Mouse (Mus musculus): ENCODE measurements around the gene Cdkn1c. TPM values are rescaled to one million over a fixed set of nuclear protein-coding genes. Genes with fewer than 3 reads are reported as not detected.

Gene Cdkn1c
- polyA plus RNA-seq, 1 experiment from 2014 or later: 1,218 TPM

DNA sequence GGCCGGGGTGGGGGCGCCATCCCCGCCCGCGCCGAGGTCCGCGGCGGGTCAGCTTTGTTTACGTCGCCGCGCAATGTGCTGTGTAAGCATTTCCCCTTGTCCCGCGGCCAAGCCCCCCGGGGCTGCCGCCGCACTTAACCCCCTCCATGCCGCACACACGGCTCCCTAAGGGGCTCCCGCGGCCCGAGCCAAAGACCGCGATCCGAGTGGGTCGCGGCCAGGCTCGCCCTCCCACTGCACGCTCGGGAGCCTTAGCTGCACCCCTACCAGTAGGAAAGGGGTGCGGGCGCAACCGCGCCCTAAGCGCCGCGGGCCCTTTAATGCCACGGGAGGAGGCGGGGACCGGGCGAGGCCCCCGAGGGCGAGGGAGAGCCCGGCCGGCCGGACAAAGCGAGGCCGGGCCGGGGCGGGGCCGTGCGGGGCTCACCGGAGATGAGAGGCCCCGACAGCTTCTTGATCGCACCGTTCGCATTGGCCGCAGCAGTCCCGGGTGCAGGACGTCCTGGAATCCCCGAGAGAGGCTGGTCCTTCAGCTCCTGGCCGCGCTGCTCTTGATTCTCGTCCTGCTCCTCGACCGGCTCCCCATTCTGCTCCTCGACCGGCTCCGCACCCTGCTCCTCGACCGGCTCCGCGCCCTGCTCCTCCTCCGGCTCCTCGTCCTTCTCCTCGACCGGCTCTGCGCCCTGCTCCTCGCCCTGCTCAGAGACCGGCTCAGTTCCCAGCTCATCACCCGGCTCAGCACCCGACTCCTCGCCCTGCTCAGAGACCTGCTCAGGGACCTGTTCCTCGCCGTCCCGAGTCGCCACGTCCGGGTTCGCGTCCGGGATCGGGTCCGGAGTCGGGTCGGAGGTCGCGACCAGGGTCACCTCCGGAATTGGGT is 1.3 kb downstream of the Cdkn1c start:
- Histone ChIP-seq H3K9ac (peak overlapping the region; percentile 85), H3K9me3 (replicated peaks) (peaks cover 28% of the 10 kb centered on the region), H3K36me3 (no peaks in the 10 kb centered on the region), H3K27ac (ENCODE audit: poor library complexity, severe bottlenecking) (peak overlapping the region; percentile 77), H3K4me3 (peak overlapping the region; percentile 59), H3K4me2 (peak overlapping the region; percentile 73), H3K4me1 (replicated peaks) (peaks cover 29% of the 10 kb centered on the region), H3K27me3 (replicated peaks) (peaks cover 15% of the 10 kb centered on the region; the same call in 1 of the 2 replicates)
- no peak for ATAC-seq (ENCODE audit: insufficient number of reproducible peaks, low FRiP score)
- WGBS: 22% methylated on average over 100 of the region's 100 CpGs

DNA sequence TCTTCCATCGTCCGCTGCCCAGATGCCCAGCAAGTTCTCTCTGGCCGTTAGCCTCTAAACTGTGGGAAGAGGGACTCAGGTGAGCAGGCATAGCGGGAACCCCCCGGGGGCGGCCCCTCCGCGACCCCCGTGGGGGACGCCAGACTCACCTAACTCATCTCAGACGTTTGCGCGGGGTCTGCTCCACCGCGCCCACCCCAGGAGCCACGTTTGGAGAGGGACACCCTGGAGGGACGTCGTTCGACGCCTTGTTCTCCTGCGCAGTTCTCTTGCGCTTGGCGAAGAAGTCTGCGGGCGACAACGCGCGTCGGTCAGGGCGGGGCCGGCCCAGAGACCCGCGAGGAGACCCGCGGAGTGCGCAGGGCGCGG is 1.9 kb downstream of the Cdkn1c start:
- no peaks in the 10 kb centered on the region for H3K36me3 ChIP-seq
- peak overlapping the region; percentile 73 for H3K4me2 ChIP-seq
- ATAC-seq (ENCODE audit: insufficient number of reproducible peaks, low FRiP score): no peak
- whole genome bisulfite sequencing: 14% methylated on average over 38 of the region's 38 CpGs
- H3K9me3 ChIP-seq (replicated peaks): peaks cover 28% of the 10 kb centered on the region
- peak overlapping the region; percentile 85 for H3K9ac ChIP-seq
- peak overlapping the region; percentile 77 for H3K27ac ChIP-seq (ENCODE audit: poor library complexity, severe bottlenecking)
- H3K27me3 ChIP-seq (replicated peaks): peaks cover 15% of the 10 kb centered on the region; the same call in 1 of the 2 replicates
- H3K4me3 ChIP-seq: peak overlapping the region; percentile 59
- peaks cover 26% of the 10 kb centered on the region for H3K4me1 ChIP-seq (replicated peaks)

GRCm38 (mm10) chr7:143447130-143447529 is 13.7 kb downstream of the Cdkn1c start:
- Histone ChIP-seq H3K4me1 (replicated peaks) (peaks cover 17% of the 10 kb centered on the region), H3K27ac (ENCODE audit: poor library complexity, severe bottlenecking) (no peak overlapping the region), H3K9me3 (replicated peaks) (no peaks in the 10 kb centered on the region), H3K4me3 (no peak overlapping the region), H3K27me3 (replicated peaks) (peaks cover 54% of the 10 kb centered on the region), H3K4me2 (no peak overlapping the region), H3K9ac (no peak overlapping the region), H3K36me3 (no peaks in the 10 kb centered on the region)
- WGBS: 70% methylated on average over 2 of the region's 2 CpGs
- no peak for ATAC-seq (ENCODE audit: insufficient number of reproducible peaks, low FRiP score)

DNA sequence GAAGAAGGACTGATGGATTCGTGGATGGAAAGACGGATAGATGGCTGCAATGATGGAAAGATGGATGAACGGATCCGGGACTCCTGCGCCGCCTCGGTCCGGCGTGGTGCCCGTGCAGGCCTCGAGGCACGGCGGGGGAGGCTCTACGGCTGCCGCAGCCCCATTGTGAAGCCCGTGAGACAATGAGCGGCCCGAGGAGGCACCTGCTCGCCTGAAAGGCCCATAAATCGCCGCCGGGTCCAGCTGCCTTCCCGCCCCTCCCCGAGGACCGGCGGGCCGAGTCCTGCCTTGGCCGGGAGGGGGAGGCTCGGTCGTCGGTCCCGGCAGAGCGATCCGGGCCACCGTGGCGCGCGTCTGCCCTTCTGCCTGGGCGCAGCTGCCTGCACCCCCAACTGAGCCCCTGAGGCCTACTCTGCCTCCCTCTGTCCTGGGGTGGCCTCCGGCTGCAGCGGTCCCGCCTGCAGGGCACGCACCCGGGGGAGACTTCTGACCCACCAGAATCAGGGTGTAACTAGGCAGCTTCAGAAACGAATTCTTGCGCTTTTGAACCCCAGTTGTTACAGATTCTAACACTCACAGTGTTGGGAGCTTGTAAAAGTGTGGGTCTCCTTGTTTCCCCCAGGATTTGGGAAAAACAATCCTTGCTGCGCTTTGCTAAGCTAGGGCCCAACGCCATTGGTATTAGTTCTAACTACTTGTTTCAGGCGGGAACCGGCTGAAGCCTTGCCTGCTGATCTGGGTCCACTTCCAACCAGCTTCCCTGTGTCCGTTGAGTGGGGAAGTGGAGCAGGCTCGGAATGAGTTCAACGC is 15.0 kb downstream of the Cdkn1c start:
- no peak overlapping the region for H3K27ac ChIP-seq (ENCODE audit: poor library complexity, severe bottlenecking)
- no peaks in the 10 kb centered on the region for H3K36me3 ChIP-seq
- H3K27me3 ChIP-seq (replicated peaks): peaks cover 54% of the 10 kb centered on the region
- no peak for ATAC-seq (ENCODE audit: insufficient number of reproducible peaks, low FRiP score)
- H3K4me3 ChIP-seq: peak overlapping the region; percentile 49
- peak overlapping the region; percentile 88 for H3K4me2 ChIP-seq
- H3K9ac ChIP-seq: peak overlapping the region; percentile 74
- peaks cover 17% of the 10 kb centered on the region for H3K4me1 ChIP-seq (replicated peaks)
- H3K9me3 ChIP-seq (replicated peaks): no peaks in the 10 kb centered on the region
- 7% methylated on average over 53 of the region's 53 CpGs for WGBS

GRCm38 (mm10) chr7:143444955-143445648 is 15.7 kb downstream of the Cdkn1c start:
- Histone ChIP-seq H3K4me1 (replicated peaks) (peaks cover 17% of the 10 kb centered on the region), H3K27ac (ENCODE audit: poor library complexity, severe bottlenecking) (no peak overlapping the region), H3K9ac (peak overlapping the region; percentile 74), H3K4me3 (peak overlapping the region; percentile 49), H3K27me3 (replicated peaks) (peaks cover 54% of the 10 kb centered on the region), H3K36me3 (no peaks in the 10 kb centered on the region), H3K4me2 (peak overlapping the region; percentile 88), H3K9me3 (replicated peaks) (no peaks in the 10 kb centered on the region)
- ATAC-seq (ENCODE audit: insufficient number of reproducible peaks, low FRiP score): 0 out of 2 replicates have a peak, but pooled peaks have one; percentile 33
- 5% methylated on average over 46 of the region's 55 CpGs for WGBS

GRCm38 (mm10) chr7:143444580-143444954 is 16.3 kb downstream of the Cdkn1c start:
- Histone ChIP-seq H3K9me3 (replicated peaks) (no peaks in the 10 kb centered on the region), H3K4me2 (peak overlapping the region; percentile 88; the same call in 1 of the 2 replicates), H3K27me3 (replicated peaks) (peaks cover 54% of the 10 kb centered on the region), H3K9ac (no peak overlapping the region), H3K4me1 (replicated peaks) (peaks cover 17% of the 10 kb centered on the region), H3K36me3 (no peaks in the 10 kb centered on the region), H3K4me3 (no peak overlapping the region), H3K27ac (ENCODE audit: poor library complexity, severe bottlenecking) (no peak overlapping the region)
- WGBS: 54% methylated on average over 8 of the region's 8 CpGs
- no peak for ATAC-seq (ENCODE audit: insufficient number of reproducible peaks, low FRiP score)

DNA sequence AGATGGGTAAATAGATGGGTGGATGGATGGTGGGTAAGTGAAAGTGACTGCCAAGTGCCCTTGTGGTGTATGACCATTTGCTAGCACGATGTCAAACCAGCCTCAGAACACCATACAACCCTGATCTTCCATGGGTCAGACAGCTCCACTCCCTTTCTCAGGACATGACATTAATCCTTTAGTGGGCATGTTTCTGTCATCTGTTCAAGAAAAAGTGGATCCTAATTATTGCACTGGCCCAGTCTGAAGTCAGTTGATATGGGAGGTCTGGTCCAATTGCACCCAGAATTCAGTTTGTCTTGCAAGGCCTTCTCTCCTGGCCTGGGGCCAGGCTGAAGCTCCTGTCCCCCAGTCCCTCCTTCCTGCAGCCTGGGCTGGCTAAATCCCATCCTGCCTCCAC is 21.9 kb downstream of the Cdkn1c start:
- H3K27me3 ChIP-seq (replicated peaks): peaks cover 26% of the 10 kb centered on the region
- peaks cover 14% of the 10 kb centered on the region for H3K4me1 ChIP-seq (replicated peaks)
- H3K4me3 ChIP-seq: no peak overlapping the region
- ATAC-seq (ENCODE audit: insufficient number of reproducible peaks, low FRiP score): no peak
- H3K9me3 ChIP-seq (replicated peaks): no peaks in the 10 kb centered on the region
- no peak overlapping the region for H3K27ac ChIP-seq (ENCODE audit: poor library complexity, severe bottlenecking)
- H3K4me2 ChIP-seq: no peak overlapping the region
- H3K9ac ChIP-seq: no peak overlapping the region
- H3K36me3 ChIP-seq: no peaks in the 10 kb centered on the region
- WGBS: 79% methylated on average over 1 of the region's 1 CpGs

- Histone ChIP-seq H3K4me2 (peak overlapping the region; percentile 92), H3K27me3 (replicated peaks) (peaks cover 18% of the 10 kb centered on the region; the same call in 1 of the 2 replicates), H3K4me1 (replicated peaks) (peaks cover 14% of the 10 kb centered on the region), H3K27ac (ENCODE audit: poor library complexity, severe bottlenecking) (no peak overlapping the region), H3K4me3 (peak overlapping the region; percentile 63), H3K9me3 (replicated peaks) (no peaks in the 10 kb centered on the region), H3K9ac (peak overlapping the region; percentile 84), H3K36me3 (no peaks in the 10 kb centered on the region)
- 3% methylated on average over 60 of the region's 63 CpGs for WGBS
- peak; percentile 56 for ATAC-seq (ENCODE audit: insufficient number of reproducible peaks, low FRiP score)
Measured at GRCm38 (mm10) chr7:143437894-143438581, 22.8 kb downstream of the Cdkn1c start.

DNA sequence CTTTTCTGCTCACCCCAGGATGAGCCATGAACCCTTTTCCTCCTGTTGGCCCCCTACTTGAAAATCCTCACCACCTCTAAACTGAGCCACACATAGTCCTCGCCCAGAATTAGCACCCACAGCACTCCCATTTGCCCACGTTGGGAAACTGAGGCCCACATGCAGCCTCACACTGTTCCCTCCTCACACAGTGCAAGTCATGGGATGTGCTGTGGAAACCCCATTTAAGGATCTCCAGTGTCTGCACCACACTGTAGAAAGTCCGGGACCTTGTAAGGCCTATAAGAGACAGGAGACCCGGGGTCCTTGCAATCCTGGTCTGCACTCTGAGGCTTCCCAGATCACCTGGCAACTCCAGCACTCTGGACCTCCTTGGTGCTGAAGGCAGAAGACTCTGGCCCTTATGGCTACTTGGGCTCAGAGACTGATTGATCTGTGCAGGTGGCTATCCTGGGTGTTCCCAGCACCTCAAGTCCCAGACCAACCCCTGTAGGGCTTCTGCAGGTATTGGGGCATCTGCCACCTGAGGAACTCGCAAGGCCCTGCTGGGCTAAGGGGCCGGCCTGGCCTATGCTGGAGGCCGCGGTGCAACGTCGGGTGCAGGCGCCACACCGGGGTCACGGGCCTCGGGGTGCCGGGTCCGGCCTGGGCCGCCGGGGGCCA is 23.5 kb downstream of the Cdkn1c start:
- peak overlapping the region; percentile 84 for H3K9ac ChIP-seq
- peaks cover 14% of the 10 kb centered on the region for H3K4me1 ChIP-seq (replicated peaks)
- peak; percentile 19; the same call in 1 of the 2 replicates for ATAC-seq (ENCODE audit: insufficient number of reproducible peaks, low FRiP score)
- peak overlapping the region; percentile 63 for H3K4me3 ChIP-seq
- H3K27me3 ChIP-seq (replicated peaks): peaks cover 11% of the 10 kb centered on the region; the same call in 1 of the 2 replicates
- peak overlapping the region; percentile 92 for H3K4me2 ChIP-seq
- 16% methylated on average over 18 of the region's 18 CpGs for WGBS
- no peak overlapping the region for H3K27ac ChIP-seq (ENCODE audit: poor library complexity, severe bottlenecking)
- no peaks in the 10 kb centered on the region for H3K36me3 ChIP-seq
- no peaks in the 10 kb centered on the region for H3K9me3 ChIP-seq (replicated peaks)

DNA sequence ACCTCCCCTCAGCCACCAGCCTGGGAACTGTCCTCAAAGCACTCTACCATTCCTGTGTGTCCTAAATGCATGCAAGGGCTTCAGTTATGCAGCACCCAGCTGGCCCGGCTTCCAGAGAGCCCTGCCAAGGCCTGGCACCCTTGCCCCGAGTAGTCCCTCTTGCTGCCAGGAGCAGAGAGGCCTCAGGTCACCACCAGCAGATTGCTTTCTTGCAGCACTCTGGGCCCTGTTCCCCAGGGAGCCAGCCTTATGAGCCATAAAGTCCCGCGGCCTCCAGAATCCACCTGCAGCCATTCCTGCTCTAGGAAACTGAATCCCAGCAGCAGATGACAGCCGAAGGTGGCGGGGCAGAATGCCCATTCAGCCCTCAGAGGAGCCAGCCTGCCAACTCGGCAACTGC is 27.5 kb downstream of the Cdkn1c start:
- H3K4me2 ChIP-seq: no peak overlapping the region
- H3K36me3 ChIP-seq: no peaks in the 10 kb centered on the region
- no peaks in the 10 kb centered on the region for H3K9me3 ChIP-seq (replicated peaks)
- H3K4me3 ChIP-seq: no peak overlapping the region
- H3K27ac ChIP-seq (ENCODE audit: poor library complexity, severe bottlenecking): no peak overlapping the region
- H3K27me3 ChIP-seq (replicated peaks): peaks cover 8% of the 10 kb centered on the region; the same call in 1 of the 2 replicates
- 76% methylated on average over 7 of the region's 7 CpGs for WGBS
- H3K9ac ChIP-seq: no peak overlapping the region
- no peak for ATAC-seq (ENCODE audit: insufficient number of reproducible peaks, low FRiP score)
- H3K4me1 ChIP-seq (replicated peaks): peaks cover 14% of the 10 kb centered on the region

Measured in heart, embryonic 12.5 days (tissue).